Mouse (Mus musculus) lung, embryonic 14.5 days (tissue): ENCODE results near the gene Mtmr14. TPM values are rescaled to one million over a fixed set of nuclear protein-coding genes. Genes with fewer than 3 reads are reported as not detected.

Source experiments
- ATAC-seq: fragments of 200-750 bp; cut with Nextera tagmentation; 2 replicates; pipeline ENCODE4 v1.8.0; 2017; ENCODE audit warnings: mild to moderate bottlenecking, moderate TSS enrichment, moderate library complexity; ENCODE audit not compliant: insufficient read depth
- DNase-seq: peaks from one replicate; pipeline ENCODE4 v3.0.0-alpha.2; 2015
- H3K27ac ChIP-seq: fragments of 300-500 bp; sonication (generic); 2 replicates; pipeline ENCODE4 v1.5.1; 2014; ENCODE audit warnings: low read depth, mild to moderate bottlenecking, moderate library complexity
- H3K27me3 ChIP-seq: fragments of 300-500 bp; sonication (generic); 2 replicates; pipeline ENCODE4 v1.6.1; 2014; ENCODE audit warnings: low read length, control low read depth; ENCODE audit not compliant: insufficient read depth
- H3K36me3 ChIP-seq: fragments of 300-500 bp; sonication (generic); 2 replicates; pipeline ENCODE4 v1.6.1; 2014; ENCODE audit warnings: control low read depth; ENCODE audit not compliant: insufficient read depth
- H3K4me1 ChIP-seq: fragments of 300-500 bp; sonication (generic); 2 replicates; pipeline ENCODE4 v1.6.1; 2014; ENCODE audit warnings: antibody characterized with exemption, control low read depth; ENCODE audit not compliant: insufficient read depth
- H3K4me2 ChIP-seq: fragments of 300-500 bp; sonication (generic); 2 replicates; pipeline ENCODE4 v1.6.1; 2014; ENCODE audit warnings: mild to moderate bottlenecking
- H3K4me3 ChIP-seq: fragments of 300-500 bp; sonication (generic); 2 replicates; pipeline ENCODE4 v1.5.1; 2014; ENCODE audit warnings: low read depth, low read length
- H3K9ac ChIP-seq: fragments of 300-500 bp; sonication (generic); 2 replicates; pipeline ENCODE4 v1.6.1; 2014
- H3K9me3 ChIP-seq: fragments of 300-500 bp; sonication (generic); 2 replicates; pipeline ENCODE4 v1.6.1; 2016; ENCODE audit warnings: low read depth, low read length, control low read depth
- CTCF ChIP-seq: IDR thresholded peaks from 2 replicates; pipeline ENCODE4 v1.5.1; 2016; ENCODE audit warnings: antibody characterized with exemption, low read depth
- WGBS: fragments of 180-500 bp; shearing (Covaris S2); extraction: QIAGEN DNeasy Blood & Tissue Kit; methylation state at CpG from one replicate; pipeline ENCODE4 v1.1.7; 2014; 5-methylcytosine and 5-hydroxymethylcytosine counted together
- polyA plus RNA-seq: library from polyadenylated mRNA; unstranded; fragments of >200 nt; fragmentation: Nextera tagmentation; extraction: Ambion mirVana; gene quantifications from 2 replicates; pipeline ENCODE4 v1.2.1, GENCODE M21; 2014

The Mtmr14 gene
- polyA plus RNA-seq, 1 experiment from 2014 or later, result 47.0 TPM

- peak; percentile 99 for ATAC-seq
- Histone ChIP-seq H3K4me3 (peak overlapping the region; percentile 94), H3K27ac (peak overlapping the region; percentile 99), H3K4me2 (peak overlapping the region; percentile 74), H3K36me3 (peaks cover 19% of the 10 kb centered on the region), H3K27me3 (no peaks in the 10 kb centered on the region), H3K9me3 (no peaks in the 10 kb centered on the region), H3K9ac (peak overlapping the region; percentile 97), H3K4me1 (peaks cover 4% of the 10 kb centered on the region; the same call in 1 of the 2 replicates)
- TF ChIP-seq CTCF, result peak; percentile 9; the same call in 1 of the 2 replicates
- WGBS, result under 1% methylated on average over 50 of the region's 50 CpGs
- DNase-seq, result peak; percentile 99
Observed at GRCm38 (mm10) chr6:113306322-113306985, 68.8 kb downstream of the Mtmr14 start.

- Histone ChIP-seq H3K27me3 (no peaks in the 10 kb centered on the region), H3K27ac (peak within 1 kb of the TSS; percentile 99), H3K4me3 (peak within 1 kb of the TSS; percentile 94), H3K4me1 (peaks cover 4% of the 10 kb centered on the region; the same call in 1 of the 2 replicates), H3K9ac (peak within 1 kb of the TSS; percentile 97), H3K36me3 (peaks cover 21% of the 10 kb centered on the region), H3K4me2 (peak within 1 kb of the TSS; percentile 74), H3K9me3 (no peaks in the 10 kb centered on the region)
- ATAC-seq, result peak; percentile 60
- 0 out of 2 replicates have a peak, but pooled peaks have one; percentile 1 for TF ChIP-seq CTCF
- no peak for DNase-seq
- under 1% methylated on average over 32 of the region's 32 CpGs for WGBS
Observed at GRCm38 (mm10) chr6:113306986-113307349, 69.3 kb downstream of the Mtmr14 start, which contains the start of gene Brpf1. Gene Brpf1 (plus strand): TSS chr6:113307137.

- under 1% methylated on average over 34 of the region's 34 CpGs for WGBS
- ATAC-seq, result no peak
Observed at GRCm38 (mm10) chr6:113307481-113308121, 70.0 kb downstream of the Mtmr14 start.

GRCm38 (mm10) chr6:113308141-113308540, 70.5 kb downstream of the Mtmr14 start:
- H3K4me3 ChIP-seq, result peak overlapping the region; percentile 94
- no peak overlapping the region for H3K27ac ChIP-seq
- DNase-seq (peak; percentile 47), ATAC-seq (no peak)
- H3K27me3 ChIP-seq, result no peaks in the 10 kb centered on the region
- peaks cover 33% of the 10 kb centered on the region for H3K36me3 ChIP-seq
- peaks cover 4% of the 10 kb centered on the region; the same call in 1 of the 2 replicates for H3K4me1 ChIP-seq
- no peak; the same call in none of the 2 replicates for TF ChIP-seq CTCF
- H3K9me3 ChIP-seq, result no peaks in the 10 kb centered on the region
- peak overlapping the region; percentile 74 for H3K4me2 ChIP-seq
- H3K9ac ChIP-seq, result peak overlapping the region; percentile 97
- 32% methylated on average over 5 of the region's 5 CpGs for WGBS

More at GRCm38 (mm10) chr6:113307481-113308121, 70.0 kb downstream of the Mtmr14 start:
- peak overlapping the region; percentile 94 for H3K4me3 ChIP-seq
- peaks cover 27% of the 10 kb centered on the region for H3K36me3 ChIP-seq
- H3K27me3 ChIP-seq, result no peaks in the 10 kb centered on the region
- peak; percentile 51 for DNase-seq
- peaks cover 4% of the 10 kb centered on the region; the same call in 1 of the 2 replicates for H3K4me1 ChIP-seq
- peak overlapping the region; percentile 97 for H3K9ac ChIP-seq
- no peaks in the 10 kb centered on the region for H3K9me3 ChIP-seq
- no peak for TF ChIP-seq CTCF
- peak overlapping the region; percentile 99 for H3K27ac ChIP-seq
- peak overlapping the region; percentile 74 for H3K4me2 ChIP-seq

GRCm38 (mm10) chr6:113315972-113316371, 78.3 kb downstream of the Mtmr14 start:
- WGBS, result 91% methylated on average over 3 of the region's 3 CpGs
- TF ChIP-seq CTCF, result no peak
- no peak for ATAC-seq
- Histone ChIP-seq H3K9me3 (no peaks in the 10 kb centered on the region), H3K9ac (no peak overlapping the region), H3K27ac (no peak overlapping the region), H3K4me2 (no peak overlapping the region), H3K4me1 (no peaks in the 10 kb centered on the region), H3K4me3 (no peak overlapping the region), H3K36me3 (peaks cover 94% of the 10 kb centered on the region), H3K27me3 (no peaks in the 10 kb centered on the region)
- no peak for DNase-seq

GRCm38 (mm10) chr6:113326533-113327315, 89.1 kb downstream of the Mtmr14 start, which contains the start of gene Ogg1:
Gene Ogg1 (plus strand): TSS chr6:113326972.
- TF ChIP-seq CTCF, result no peak
- Histone ChIP-seq H3K4me1 (no peaks in the 10 kb centered on the region), H3K9ac (peak within 1 kb of the TSS; percentile 70), H3K9me3 (no peaks in the 10 kb centered on the region), H3K27ac (peak within 1 kb of the TSS; percentile 93), H3K27me3 (no peaks in the 10 kb centered on the region), H3K36me3 (peaks cover 51% of the 10 kb centered on the region), H3K4me2 (peak within 1 kb of the TSS; percentile 91), H3K4me3 (peak within 1 kb of the TSS; percentile 62)
- DNase-seq (peak; percentile 99), ATAC-seq (peak; percentile 98)
- under 1% methylated on average over 52 of the region's 52 CpGs for WGBS
